Mouse (Mus musculus): ENCODE results near the gene Nob1.
A peak's percentile ranks its signal among the peaks of the same experiment; 100 is the strongest.

The Nob1 gene

DNA sequence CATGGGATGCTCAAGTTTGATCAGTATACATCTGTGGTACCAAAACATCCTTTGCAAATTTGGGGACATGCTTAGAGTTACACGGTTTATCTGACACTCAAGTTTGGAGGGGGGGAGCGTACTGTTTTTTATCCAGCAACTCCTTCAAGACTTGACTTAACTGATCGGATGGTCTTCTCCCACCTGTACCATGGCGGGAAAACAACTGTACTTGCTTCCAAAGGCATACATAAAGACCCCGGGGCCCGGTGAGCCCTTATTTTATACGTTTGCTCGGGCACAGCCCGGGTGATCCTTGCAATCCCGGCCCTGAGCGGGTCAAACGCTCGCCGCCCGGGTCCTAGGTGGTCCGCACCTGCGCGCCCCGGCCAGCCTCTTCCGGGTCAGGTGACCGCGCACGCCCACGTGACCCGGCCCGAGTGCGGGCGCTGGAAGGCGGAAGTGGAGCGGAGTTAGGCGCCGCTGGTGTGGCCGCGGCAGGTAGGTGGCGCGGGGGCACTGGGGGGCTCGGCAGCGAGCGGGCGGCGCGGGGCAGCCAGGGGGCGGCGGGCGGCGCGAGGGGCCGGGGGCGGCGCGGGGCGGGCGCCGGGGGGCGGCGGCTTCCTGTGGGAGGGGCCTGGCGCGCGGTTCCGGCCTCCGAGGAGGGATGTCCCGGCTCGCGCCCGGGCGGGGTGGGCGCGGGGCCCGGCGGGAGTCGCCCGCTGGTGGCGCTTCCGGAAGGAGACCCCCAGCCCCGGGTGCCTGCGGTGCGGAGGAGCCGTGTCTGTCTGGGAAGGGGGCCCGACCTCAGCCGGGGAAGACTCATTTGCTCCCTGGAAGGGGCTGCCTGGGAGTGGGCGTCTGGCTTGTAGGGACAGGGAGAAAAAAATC is 11.3 kb upstream of the Nob1 start, which contains the start of gene Wwp2:
Gene Wwp2, plus strand, starts transcription at position 404 of the 870 bp plus-strand sequence.
- peak; percentile 80 for DNase-seq (ENCODE audit: low read depth)

DNA sequence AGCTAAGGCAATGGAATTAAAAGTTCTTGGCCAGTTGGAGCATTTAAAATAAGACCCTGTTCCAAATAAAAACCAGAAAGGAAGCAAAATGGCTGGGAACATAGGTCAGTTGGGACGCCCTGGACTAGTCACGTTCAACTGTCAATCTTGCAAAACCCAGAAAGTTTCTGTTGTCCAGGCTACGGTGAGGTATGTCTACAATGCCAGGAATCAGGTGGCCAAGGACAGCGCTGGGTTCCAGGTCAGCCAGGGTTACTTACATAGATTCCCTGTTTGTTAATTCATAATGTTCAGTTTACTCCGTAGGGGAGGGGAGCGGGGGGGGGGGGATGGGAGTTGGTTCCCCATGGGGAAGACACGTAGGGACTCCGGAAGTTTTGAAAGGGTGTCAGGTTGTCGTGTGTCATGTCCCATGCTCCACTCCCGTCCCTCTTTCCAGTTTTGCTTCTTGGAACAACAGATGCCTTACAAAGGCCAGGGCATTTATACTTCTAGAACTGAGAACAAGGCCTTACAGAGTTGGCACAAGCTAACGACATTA is 10.6 kb upstream of the Nob1 start:
- DNase-seq (ENCODE audit: low read depth), result no peak

DNA sequence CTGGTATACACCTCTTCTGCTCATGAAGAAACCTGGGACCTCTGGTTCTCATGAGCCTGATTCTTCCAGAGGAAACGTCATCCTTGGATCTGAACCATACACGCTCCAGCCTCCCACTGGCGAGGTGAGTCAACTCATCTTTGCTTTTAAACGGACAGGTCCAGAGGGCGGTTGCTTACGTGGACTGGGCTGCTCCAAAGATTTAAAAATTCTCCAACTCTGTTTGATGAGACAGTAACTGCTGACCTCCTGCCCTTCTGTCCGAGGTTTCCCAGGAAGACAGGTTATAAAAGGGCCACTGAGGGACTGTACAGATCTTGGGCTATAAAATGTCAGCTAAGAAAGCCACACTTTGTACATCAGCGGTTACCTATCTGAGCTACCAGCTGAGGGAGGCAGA is 6.0 kb upstream of the Nob1 start:
- DNase-seq (ENCODE audit: low read depth), result no peak

DNA sequence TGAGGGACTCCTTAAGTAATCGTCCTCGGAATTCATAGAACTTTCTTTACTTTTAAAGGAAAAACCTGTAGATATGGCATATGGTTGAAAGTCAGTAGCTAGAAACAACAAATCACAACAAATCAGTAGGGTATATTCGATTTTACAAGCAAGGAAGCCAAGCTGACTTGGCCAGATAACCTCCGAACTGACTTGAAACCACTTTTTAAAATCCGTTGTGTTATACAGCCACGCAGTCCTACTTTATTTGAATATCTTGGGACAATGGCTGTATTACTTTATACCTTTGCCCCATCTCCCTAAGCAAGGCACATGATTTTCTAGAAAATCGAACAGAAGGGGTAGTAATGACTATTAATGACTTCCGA is 363 bp upstream of the Nob1 start:
- no peak for DNase-seq (ENCODE audit: low read depth)

DNA sequence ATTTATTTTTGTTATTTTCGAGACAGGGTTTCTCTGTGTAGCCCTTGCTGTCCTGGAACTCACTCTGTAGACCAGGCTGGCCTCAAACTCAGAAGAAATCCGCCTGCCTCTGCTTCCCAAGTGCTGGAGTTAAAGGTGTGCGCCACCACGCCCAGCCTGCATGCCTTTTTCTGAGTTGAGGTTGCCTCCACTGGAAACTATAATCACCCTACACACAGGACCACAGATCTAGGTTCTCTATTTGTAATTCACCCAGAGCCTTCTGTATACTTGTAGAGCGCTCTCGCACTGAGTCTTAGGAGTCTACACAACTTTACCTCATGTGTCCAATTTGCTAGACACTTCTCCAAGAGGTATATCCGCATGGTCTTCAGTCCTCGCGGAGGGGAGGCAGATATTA is 675 bp downstream of the Nob1 start:
- DNase-seq (ENCODE audit: low read depth), result no peak

DNA sequence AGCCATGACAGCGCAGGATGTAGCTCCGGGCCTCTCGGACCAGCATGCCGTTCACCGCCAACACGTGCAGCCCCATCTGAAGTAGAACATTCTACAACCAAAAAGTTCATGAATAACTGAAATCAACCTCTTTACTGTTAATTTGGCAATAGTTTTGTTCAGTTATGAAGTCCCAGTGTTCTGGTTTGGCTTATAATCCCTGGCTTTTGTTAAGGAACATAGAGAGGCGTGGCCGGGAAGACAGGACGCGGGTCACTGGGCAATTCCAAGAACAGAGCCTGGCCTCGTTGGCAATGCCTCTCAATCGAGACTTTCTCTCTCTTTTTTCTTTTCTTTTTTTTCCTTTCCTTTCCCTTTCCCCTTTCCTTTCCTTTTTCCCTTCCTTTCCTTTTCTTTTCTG is 7.8 kb downstream of the Nob1 start:
- DNase-seq (ENCODE audit: low read depth), result no peak

DNA sequence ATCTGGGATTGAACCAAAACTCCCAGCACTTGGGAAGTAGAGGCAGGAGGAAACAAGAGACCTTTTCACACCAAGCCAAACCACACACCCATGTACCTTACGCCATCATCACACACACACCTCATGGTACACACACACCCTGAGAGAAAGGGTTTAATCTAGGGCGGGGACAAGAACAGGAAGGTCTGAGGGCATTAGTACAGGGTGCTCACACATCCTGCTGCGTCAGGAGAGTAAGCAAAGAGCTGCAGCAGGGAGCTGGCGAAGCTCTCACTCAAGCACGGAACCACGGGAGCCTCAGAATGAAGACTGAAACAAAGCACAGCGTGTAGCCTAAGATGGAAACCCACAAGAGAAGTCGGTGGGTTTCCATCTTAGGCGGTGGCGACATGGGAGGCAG is 11.0 kb downstream of the Nob1 start:
- no peak for DNase-seq (ENCODE audit: low read depth)

DNA sequence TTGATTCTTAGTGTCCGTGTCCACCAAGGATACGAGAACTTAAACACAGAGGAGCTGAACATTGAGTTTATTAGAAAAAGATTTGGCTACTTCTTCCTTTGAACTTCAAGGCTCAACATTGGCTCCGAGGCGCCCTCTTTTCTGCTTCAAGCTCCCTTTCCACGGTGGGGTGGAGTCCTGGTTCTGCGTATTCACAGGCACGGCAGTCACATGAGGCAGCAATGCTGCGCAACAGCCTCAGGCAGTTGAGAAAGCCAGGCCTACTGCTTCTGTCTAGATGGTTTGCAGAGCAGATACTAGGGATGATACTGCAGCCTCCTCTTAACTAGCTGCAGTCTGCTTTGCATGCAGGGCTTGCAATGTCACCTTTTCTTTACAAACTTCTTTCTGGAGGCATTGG is 12.3 kb downstream of the Nob1 start:
- DNase-seq (ENCODE audit: low read depth), result no peak

DNA sequence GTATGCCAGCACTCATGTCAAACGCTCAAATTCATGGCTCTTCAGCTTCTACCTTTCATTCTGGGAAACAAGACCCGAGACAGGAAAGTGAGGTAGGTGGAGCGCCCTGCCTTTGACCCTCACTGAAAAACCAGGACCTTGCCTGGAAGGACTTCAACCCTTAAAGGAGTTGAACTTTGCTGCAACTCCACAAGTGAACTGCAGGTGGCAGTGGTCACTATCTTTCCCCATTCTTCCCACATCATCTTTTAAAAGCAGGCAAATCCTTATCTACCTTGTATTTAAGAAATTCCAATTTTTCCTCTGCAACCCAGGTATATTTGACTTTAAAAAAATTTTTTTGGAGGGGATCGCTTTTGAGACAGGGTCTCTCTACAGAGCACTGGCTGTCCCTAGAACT is 13.5 kb downstream of the Nob1 start:
- peak; percentile 78 for DNase-seq (ENCODE audit: low read depth)

DNA sequence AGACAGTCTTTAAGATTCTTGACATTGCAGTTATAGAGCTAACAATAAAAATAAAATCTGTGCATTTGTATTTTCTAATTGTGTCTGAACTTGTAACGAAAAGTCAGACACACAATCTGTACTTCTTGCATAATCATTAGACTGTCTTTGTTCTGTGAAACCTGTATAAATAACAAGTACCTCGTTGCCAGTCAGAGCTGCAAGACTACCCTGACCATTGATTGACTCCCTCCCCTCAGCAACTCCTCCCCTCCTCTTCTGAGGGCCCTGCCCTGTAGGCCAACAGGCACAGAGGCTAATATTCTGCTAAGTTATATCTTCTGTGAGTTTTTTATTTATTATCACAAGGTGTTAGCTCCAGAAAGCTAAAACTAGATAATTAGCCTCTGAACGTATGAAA is 18.9 kb downstream of the Nob1 start:
- DNase-seq (ENCODE audit: low read depth), result no peak

DNA sequence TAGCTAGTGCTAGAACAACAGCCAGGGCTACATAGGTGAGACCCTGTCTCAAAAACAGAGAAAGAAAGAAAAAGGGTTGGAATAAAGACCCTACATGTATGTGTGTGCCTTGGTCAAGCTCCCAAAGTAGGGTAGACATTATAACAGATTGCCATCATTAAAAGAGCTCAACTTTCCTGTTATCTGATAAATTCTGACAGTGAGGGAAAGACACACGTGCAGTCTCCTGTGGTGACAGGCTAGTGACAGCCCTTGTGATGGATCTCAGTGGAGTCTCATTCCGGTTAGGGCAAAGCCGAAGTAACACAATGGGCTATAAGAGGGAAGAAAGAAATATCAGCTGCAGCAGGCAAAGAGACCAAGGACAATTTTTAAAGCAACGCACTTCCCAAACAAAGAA is 20.8 kb downstream of the Nob1 start:
- DNase-seq (ENCODE audit: low read depth), result no peak

DNA sequence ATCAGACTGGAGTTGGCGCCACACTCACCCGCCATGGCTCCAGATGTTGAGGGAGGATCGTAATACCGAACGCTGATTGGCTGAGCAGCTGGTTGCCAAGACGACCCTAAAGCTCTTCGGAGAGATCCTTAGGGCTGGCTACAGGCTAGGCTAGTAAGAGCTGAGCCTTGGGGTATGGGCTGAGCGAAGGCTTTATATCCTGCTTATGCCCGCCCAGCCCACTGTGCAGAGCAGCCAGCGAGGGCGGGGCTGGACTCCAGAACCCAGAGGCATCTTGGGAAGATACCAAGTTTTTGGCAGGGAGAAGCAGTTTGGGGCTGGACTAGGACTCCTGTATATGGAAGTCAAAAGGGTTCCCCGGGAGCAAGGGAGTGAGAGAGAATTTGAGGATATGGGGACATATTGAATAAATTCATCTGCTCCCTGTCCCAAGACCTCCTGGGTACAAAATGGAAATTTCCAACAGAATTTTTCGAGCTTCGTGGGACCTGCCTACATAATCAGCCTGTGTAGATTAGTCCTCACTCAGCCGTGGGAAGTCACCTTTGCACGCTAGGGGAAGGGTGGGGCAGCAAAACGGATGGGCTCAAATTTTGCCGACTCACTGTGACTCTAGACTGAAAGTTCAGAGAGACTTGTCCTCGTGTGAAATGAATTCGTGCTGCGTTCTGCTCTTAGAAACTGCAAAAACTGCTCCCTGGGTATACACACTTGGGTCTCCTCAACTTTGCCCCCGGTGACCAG is 21.6 kb downstream of the Nob1 start, which contains the start of gene Nqo1:
Gene Nqo1, minus strand, starts transcription at position 169 of the 744 bp plus-strand sequence.
- peak; percentile 98 for DNase-seq (ENCODE audit: low read depth)

DNA sequence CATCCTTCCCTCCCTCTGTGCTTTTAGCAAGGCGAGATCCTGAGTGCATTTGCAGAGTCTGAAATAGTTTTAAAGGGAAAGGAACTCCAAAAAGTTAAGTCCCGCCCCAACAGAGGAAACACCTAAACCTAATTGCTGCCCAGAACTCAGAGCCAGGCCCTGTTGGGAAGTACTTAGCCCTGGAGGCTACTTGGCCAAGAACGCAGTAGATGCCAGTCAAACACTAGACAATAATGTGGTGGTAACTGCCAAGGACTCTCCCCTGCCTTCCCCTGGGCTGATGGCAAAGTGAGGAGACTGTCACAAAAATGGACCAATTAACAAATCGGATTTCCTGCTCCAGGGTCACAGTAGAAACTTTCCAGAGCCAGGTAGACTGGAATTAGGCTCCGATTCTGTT is 23.0 kb downstream of the Nob1 start:
- DNase-seq (ENCODE audit: low read depth), result peak; percentile 31

DNA sequence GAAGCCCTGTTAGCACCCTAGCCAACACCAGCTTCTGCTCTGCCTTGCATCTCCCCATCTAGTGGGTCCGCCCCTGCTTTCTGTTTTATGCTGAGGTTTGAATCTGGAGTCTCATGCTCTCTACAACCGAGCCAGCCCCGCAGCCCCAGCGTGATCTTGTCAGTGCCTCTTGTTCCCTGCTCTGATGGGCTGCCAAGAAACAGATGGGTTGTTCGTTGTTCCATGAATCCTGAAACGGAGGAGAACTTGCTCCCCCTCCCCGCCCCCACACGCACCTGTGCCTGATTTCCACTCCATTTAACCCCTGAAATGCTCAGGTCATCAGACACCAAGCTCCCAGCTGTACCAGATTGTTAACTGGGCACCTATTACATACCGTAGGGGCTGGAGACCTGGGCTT is 25.4 kb downstream of the Nob1 start:
- DNase-seq (ENCODE audit: low read depth), result no peak

DNA sequence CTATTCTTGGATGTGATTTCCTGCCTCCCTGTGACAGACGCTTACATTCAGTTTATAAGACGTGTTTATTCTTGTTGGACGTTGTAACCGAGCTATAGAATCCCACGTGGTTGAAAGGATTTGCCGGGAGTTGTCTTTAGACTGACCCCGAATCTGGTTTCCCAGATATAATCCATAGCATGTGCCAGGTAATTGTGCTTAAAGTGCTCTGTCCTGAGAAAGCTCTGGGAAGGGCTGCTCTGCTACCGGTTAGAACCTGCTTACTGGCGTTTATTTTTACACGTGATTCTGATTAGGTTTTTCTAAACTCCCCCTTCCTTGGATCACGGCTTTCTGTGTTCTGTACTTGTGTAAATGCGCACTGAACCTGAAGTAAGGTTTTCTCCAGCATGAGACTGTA is 27.2 kb downstream of the Nob1 start:
- DNase-seq (ENCODE audit: low read depth), result no peak

DNA sequence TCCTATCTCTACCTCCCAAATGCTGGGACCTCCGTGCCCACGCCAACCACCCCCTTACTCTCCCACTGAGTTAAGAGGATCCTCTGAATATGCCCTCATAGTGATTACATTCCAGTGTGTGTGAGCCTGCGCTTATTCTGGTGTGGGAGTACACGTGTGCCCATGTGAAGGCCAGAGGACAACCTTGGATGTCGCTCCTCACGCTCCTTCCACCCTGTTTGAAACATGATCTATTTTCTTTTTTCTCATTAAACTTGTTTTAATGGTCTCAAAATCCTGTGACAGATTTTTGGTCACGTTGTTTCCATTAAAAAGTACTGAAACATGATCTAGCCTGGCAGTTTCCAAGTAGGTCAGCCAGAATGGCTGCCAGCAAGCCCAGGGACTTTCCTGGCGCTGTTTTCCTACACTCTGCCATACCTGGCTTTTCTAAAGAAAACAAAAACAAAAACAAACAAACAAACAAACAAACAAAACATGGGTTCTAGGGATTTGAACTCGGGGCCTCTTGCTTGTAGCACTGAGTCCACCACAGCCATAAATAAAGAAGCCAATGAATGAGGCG is 28.7 kb downstream of the Nob1 start:
- DNase-seq (ENCODE audit: low read depth), result peak; percentile 32

DNA sequence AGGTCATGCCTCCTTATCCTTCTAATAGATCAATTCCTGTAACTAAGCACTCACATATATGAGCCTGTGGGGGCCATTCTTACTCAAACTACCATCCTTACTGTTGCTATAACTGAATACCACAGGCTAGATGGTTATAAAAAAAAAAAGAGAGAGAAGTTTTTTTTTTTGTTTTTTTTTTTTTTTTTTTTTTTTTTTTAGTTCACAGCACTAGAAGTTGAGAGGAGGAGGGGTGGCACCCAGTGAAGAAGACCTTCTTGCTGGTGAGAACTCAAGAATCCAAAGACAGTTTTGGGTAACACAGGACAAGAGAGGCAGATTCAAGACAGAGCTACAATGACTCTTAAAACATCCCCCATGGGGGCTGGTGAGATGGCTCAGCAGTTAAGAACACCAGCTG is 29.5 kb downstream of the Nob1 start:
- DNase-seq (ENCODE audit: low read depth), result no peak

DNA sequence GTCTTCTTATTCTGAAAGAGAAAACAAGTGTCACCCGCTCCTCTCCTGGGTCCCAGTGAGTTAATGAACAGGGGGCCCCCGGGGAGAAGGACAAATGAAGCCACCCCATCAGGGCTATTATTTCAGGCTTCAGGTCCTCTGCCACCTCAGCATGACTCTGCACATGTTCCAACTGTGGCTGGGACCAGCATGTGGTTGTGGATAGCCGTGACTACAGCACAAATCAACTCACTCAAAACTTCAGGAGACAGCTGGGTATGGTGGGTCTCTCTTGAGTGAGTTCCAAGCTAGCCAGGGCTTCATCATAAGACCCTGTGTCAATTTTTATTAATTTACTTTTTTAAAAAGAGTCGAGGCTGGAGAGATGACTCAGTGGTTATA is 33.7 kb downstream of the Nob1 start:
- no peak for DNase-seq (ENCODE audit: low read depth)

DNA sequence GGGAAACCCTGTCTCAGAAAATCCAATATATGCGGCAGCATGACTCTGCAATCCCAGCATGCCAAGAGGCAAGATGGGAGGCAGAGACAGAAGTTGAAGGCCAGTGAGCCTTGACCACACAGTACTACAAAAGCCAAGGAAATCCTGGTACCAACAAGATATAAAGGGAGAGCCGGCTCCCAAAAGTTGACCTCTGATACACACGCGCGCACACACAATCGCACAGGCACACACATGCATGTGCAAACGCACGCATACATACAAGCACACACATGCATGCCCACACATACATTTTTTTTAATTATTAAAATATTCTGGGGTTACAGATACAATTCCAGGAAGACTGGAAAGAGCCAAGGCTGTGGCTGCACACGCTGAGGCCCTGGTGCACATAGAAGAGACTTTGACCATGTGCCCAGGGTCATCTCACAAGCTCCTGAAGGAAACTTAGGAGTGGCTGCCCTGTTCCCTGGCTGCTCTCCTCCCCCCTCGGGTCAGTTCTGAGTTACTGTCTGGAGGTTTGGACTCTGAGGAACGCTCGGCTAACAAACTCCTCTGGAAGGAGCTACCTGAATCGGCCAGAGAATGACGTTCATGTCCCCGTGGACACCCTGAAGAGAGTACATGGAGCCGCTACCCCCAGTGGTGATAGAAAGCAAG is 34.2 kb downstream of the Nob1 start:
- DNase-seq (ENCODE audit: low read depth), result no peak

DNA sequence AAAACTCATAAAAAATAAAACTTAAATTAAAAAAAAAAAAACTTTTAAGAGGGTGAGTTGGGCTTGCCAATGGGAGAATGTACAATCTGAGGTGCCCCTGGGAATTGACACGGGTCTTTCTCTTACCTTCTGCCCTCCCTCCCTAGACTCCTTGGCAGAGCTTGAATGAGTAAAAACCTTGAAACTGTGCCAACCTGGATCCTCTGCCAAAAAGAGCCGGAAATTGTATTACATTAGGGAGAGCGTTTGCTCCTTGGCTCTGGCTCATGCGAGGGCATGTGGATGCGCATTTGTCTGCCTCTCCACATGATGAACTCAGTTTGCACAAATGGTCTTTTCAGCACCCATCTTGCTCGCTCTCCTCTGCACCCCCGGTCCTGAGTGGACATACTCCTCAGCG is 35.3 kb downstream of the Nob1 start:
- peak; percentile 90 for DNase-seq (ENCODE audit: low read depth)

DNA sequence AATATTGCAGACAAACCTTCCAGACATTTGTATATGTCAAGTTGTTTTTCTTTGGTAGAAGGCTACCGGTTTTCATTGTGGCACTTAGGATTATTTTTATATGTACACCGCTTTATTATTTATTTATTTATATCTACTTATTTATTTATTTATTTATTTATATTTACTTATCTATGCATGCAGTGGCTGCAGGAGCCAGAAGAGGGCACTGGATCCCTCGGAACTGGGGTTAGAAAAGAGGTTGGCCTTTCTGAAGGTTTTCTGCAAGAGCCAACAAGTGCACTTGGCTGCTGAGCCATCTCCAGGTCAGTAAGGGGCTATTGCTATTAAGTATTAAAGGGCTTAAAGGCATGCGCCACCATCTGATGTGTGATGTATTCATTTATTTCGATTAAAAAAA is 37.0 kb downstream of the Nob1 start:
- DNase-seq (ENCODE audit: low read depth), result peak; percentile 69

DNA sequence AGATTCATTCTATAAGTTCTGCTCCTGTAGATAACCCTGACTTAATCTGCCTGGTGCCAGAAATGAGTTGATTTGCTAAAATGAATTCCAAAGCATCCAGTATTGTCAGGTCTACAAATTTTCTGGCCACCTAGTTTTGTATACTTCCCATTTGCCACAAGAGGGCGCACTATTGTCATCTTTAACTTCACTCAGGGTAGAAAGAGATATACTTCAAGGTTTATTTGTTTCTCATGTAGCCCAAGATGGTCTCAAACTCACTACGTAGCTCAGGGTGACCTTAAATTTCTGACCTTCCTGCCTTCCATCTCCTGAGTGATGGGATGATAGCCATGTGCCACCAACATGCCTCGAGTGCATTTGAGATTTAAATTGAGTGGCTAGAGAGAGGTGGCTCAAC is 38.2 kb downstream of the Nob1 start:
- DNase-seq (ENCODE audit: low read depth), result peak; percentile 86
